In genomic region chr10:127721671-127722418, GRCm38 (mm10) we compare ENCODE assay signal across 9 mouse cellular contexts. TPM values are rescaled to one million over a fixed set of nuclear protein-coding genes. Genes with fewer than 3 reads are reported as not detected.
A peak's percentile ranks its signal among the peaks of the same experiment; 100 is the strongest.
DNase-seq lines count a peak whose midpoint lies in the region; ATAC-seq and TF ChIP-seq lines count a peak whose summit lies in the region.
"Had no signal": no experiment of that assay in that cellular context is flagged by ENCODE, and none has a peak within 500 bp of the region (broad histone marks: within the 10 kb centered on the region; RNA-seq: fewer than 3 reads in every experiment).

No protein-coding gene starts in this region.

- H3K9ac ChIP-seq in heart, embryonic 13.5 days, result peak overlapping the region; percentile 69
- H3K9ac ChIP-seq in limb, embryonic 14.5 days (ENCODE audit: low read depth, low read length, severe bottlenecking), result peak overlapping the region; percentile 32

- WGBS in heart, embryonic 13.5 days, result 8% methylated on average over 20 of the region's 20 CpGs
- WGBS in limb, embryonic 14.5 days, result 14% methylated on average over 20 of the region's 20 CpGs

- H3K4me1 ChIP-seq in E14TG2a.4 (replicated peaks; ENCODE audit: low read depth, low read length), result peaks cover 63% of the 10 kb centered on the region
- peaks cover 16% of the 10 kb centered on the region for H3K4me1 ChIP-seq in heart, embryonic 13.5 days
- H3K4me1 ChIP-seq in limb, embryonic 14.5 days (ENCODE audit: control insufficient read depth, insufficient read depth, low read length), result no peaks in the 10 kb centered on the region

- no peaks in the 10 kb centered on the region for H3K9me3 ChIP-seq in E14TG2a.4 (ENCODE audit: low read length)
- no peaks in the 10 kb centered on the region for H3K9me3 ChIP-seq in heart, embryonic 13.5 days
- no peaks in the 10 kb centered on the region for H3K9me3 ChIP-seq in limb, embryonic 14.5 days (ENCODE audit: control insufficient read depth, low read length)

- peak overlapping the region; percentile 33 for H3K27ac ChIP-seq in heart, embryonic 13.5 days (replicated peaks)
- H3K27ac ChIP-seq in limb, embryonic 14.5 days (replicated peaks; ENCODE audit: low read depth, low read length), result no peak overlapping the region

- H3K27me3 ChIP-seq in E14TG2a.4 (ENCODE audit: insufficient read depth, low read length), result peaks cover 39% of the 10 kb centered on the region
- peaks cover 72% of the 10 kb centered on the region for H3K27me3 ChIP-seq in heart, embryonic 13.5 days (replicated peaks)
- 0 out of 2 replicates have a peak, but pooled peaks cover 9% of the 10 kb centered on the region for H3K27me3 ChIP-seq in limb, embryonic 14.5 days (ENCODE audit: control insufficient read depth, insufficient read depth, low read length)

- peak overlapping the region; percentile 61 for H3K4me2 ChIP-seq in heart, embryonic 13.5 days
- peak overlapping the region; percentile 31 for H3K4me2 ChIP-seq in limb, embryonic 14.5 days (replicated peaks; ENCODE audit: low read depth, low read length, severe bottlenecking)

- no peak for ATAC-seq in heart, embryonic 13.5 days (ENCODE audit: extremely low read depth, insufficient number of reproducible peaks, low FRiP score, low TSS enrichment)
- ATAC-seq in limb, embryonic 14.5 days (ENCODE audit: low FRiP score, low read depth), result no peak

- no peak for TF ChIP-seq CTCF in E14TG2a.4 (conservative IDR thresholded peaks at IDR 0.05; ENCODE audit: low read length)

- DNase-seq in adrenal gland, postnatal 14 days, result peak; percentile 12
- DNase-seq in adrenal gland, adult 18-20 months (ENCODE audit: low spot score in 2 of 2), result no peak
- no peak for DNase-seq in limb, embryonic 14.5 days (ENCODE audit: low spot score)
- no peak for DNase-seq in cerebellum, adult 11-12 months
- DNase-seq in urinary bladder, adult 18-20 months (ENCODE audit: low spot score in 2 of 2), result no peak
- DNase-seq in gastrocnemius, adult 8-10 months (ENCODE audit: low spot score in 2 of 2), result no peak

- no peaks in the 10 kb centered on the region for H3K36me3 ChIP-seq in E14TG2a.4 (ENCODE audit: insufficient read depth, low read length)
- H3K36me3 ChIP-seq in heart, embryonic 13.5 days, result no peaks in the 10 kb centered on the region
- no peaks in the 10 kb centered on the region for H3K36me3 ChIP-seq in limb, embryonic 14.5 days (ENCODE audit: control insufficient read depth, insufficient read depth, low read length)

- TF ChIP-seq POLR2A in limb, embryonic 14.5 days (IDR thresholded peaks at IDR 0.05; ENCODE audit: borderline replicate concordance, extremely low read depth, insufficient read depth, insufficient read length), result no peak

- peak overlapping the region; percentile 47 for H3K4me3 ChIP-seq in E14TG2a.4 (replicated peaks; ENCODE audit: low read length)
- H3K4me3 ChIP-seq in heart, embryonic 13.5 days, result peak overlapping the region; percentile 30
- H3K4me3 ChIP-seq in limb, embryonic 14.5 days (replicated peaks; ENCODE audit: low read length), result no peak overlapping the region

RNA-seq across cellular contexts. Expression of gene Tac2, which starts 2.4 kb away (rescaled TPM):
- total RNA-seq in adrenal gland, postnatal 14 days (2021), result not detected in 2 replicates
- total RNA-seq in adrenal gland, adult 18-20 months (2021), result not detected
- 1.2 and 2.0 TPM in 2 replicates for polyA plus RNA-seq in heart, embryonic 13.5 days (2015; fragmentation: Nextera tagmentation; extraction: Ambion mirVana)
- 0.58 and 15.2 TPM in 2 replicates for polyA plus RNA-seq in limb, embryonic 14.5 days (2012; rRNA removed)
- 0.44 and 0.84 TPM in 2 replicates for polyA plus RNA-seq in limb, embryonic 14.5 days (2014; fragmentation: Nextera tagmentation; extraction: Ambion mirVana)
- total RNA-seq in gastrocnemius, adult 8-10 months (2022), result not detected
- total RNA-seq: granulocyte monocyte progenitor cell, adult 5-6 weeks had no signal

RNA-seq across cellular contexts. Expression of gene Myo1a, which starts 16.9 kb away (rescaled TPM):
- 1.5 and 1.9 TPM in 2 replicates for total RNA-seq in adrenal gland, postnatal 14 days (2021)
- total RNA-seq in adrenal gland, adult 18-20 months (2021), result 10 to 100 TPM in 1 of 2 experiments, under 1 TPM in 1; 0.83 to 35.2 TPM
- 0.27 and 0.28 TPM in 2 replicates for polyA plus RNA-seq in heart, embryonic 13.5 days (2015; fragmentation: Nextera tagmentation; extraction: Ambion mirVana)
- polyA plus RNA-seq in limb, embryonic 14.5 days (2012; rRNA removed), result 1.2 and 1.7 TPM in 2 replicates
- 0.30 and 0.48 TPM in 2 replicates for polyA plus RNA-seq in limb, embryonic 14.5 days (2014; fragmentation: Nextera tagmentation; extraction: Ambion mirVana)
- not detected for total RNA-seq in gastrocnemius, adult 8-10 months (2022)
- total RNA-seq: granulocyte monocyte progenitor cell, adult 5-6 weeks had no signal

RNA-seq across cellular contexts. Expression of gene Zbtb39, which starts 17.5 kb away (rescaled TPM):
- 11.6 and 12.2 TPM in 2 replicates for total RNA-seq in adrenal gland, postnatal 14 days (2021)
- 10 to 100 TPM; 12.3 to 13.1 TPM for total RNA-seq in adrenal gland, adult 18-20 months (2021)
- polyA plus RNA-seq in heart, embryonic 13.5 days (2015; fragmentation: Nextera tagmentation; extraction: Ambion mirVana), result 1.6 and 2.0 TPM in 2 replicates
- polyA plus RNA-seq in limb, embryonic 14.5 days (2012; rRNA removed), result 10.7 and 12.5 TPM in 2 replicates
- polyA plus RNA-seq in limb, embryonic 14.5 days (2014; fragmentation: Nextera tagmentation; extraction: Ambion mirVana), result 4.2 and 4.4 TPM in 2 replicates
- total RNA-seq in gastrocnemius, adult 8-10 months (2022), result 1 to 10 TPM; 6.0 to 8.1 (median 6.4) TPM

RNA-seq across cellular contexts. Expression of gene Gpr182, which starts 29.7 kb away (rescaled TPM):
- total RNA-seq in adrenal gland, postnatal 14 days (2021), result 12.0 and 14.2 TPM in 2 replicates
- 10 to 100 TPM in 1 of 2 experiments, 1 to 10 TPM in 1; 4.6 to 11.4 TPM for total RNA-seq in adrenal gland, adult 18-20 months (2021)
- 20.2 TPM in 2 replicates for polyA plus RNA-seq in heart, embryonic 13.5 days (2015; fragmentation: Nextera tagmentation; extraction: Ambion mirVana)
- 0.88 and 1.4 TPM in 2 replicates for polyA plus RNA-seq in limb, embryonic 14.5 days (2012; rRNA removed)
- polyA plus RNA-seq in limb, embryonic 14.5 days (2014; fragmentation: Nextera tagmentation; extraction: Ambion mirVana), result 0.39 and 0.40 TPM in 2 replicates
- total RNA-seq in gastrocnemius, adult 8-10 months (2022), result under 1 TPM; 0.34 to 0.48 (median 0.42) TPM
- total RNA-seq: granulocyte monocyte progenitor cell, adult 5-6 weeks had no signal

RNA-seq across cellular contexts. Expression of gene Rdh1, which starts 37.7 kb away (rescaled TPM):
- total RNA-seq in adrenal gland, postnatal 14 days (2021), result 0.94 and 1.9 TPM in 2 replicates
- total RNA-seq in adrenal gland, adult 18-20 months (2021), result 1 to 10 TPM; 2.4 to 5.9 TPM
- polyA plus RNA-seq in heart, embryonic 13.5 days (2015; fragmentation: Nextera tagmentation; extraction: Ambion mirVana), result not detected in 2 replicates
- polyA plus RNA-seq in limb, embryonic 14.5 days (2012; rRNA removed), result 0.11 and 0.12 TPM in 2 replicates
- polyA plus RNA-seq in limb, embryonic 14.5 days (2014; fragmentation: Nextera tagmentation; extraction: Ambion mirVana), result 0.08 TPM in 1 of 2 replicates, not detected in the other
- under 1 TPM in 1 of 4 experiments, not detected in 3; 0.11 TPM for total RNA-seq in gastrocnemius, adult 8-10 months (2022)
- total RNA-seq: granulocyte monocyte progenitor cell, adult 5-6 weeks had no signal
